Mouse (Mus musculus): ENCODE results near the gene Cpeb3. TPM values are rescaled to one million over a fixed set of nuclear protein-coding genes. Genes with fewer than 3 reads are reported as not detected.

Cpeb3 gene
- polyA plus RNA-seq, 1 experiment from 2014 or later: 9.8 TPM

DNA sequence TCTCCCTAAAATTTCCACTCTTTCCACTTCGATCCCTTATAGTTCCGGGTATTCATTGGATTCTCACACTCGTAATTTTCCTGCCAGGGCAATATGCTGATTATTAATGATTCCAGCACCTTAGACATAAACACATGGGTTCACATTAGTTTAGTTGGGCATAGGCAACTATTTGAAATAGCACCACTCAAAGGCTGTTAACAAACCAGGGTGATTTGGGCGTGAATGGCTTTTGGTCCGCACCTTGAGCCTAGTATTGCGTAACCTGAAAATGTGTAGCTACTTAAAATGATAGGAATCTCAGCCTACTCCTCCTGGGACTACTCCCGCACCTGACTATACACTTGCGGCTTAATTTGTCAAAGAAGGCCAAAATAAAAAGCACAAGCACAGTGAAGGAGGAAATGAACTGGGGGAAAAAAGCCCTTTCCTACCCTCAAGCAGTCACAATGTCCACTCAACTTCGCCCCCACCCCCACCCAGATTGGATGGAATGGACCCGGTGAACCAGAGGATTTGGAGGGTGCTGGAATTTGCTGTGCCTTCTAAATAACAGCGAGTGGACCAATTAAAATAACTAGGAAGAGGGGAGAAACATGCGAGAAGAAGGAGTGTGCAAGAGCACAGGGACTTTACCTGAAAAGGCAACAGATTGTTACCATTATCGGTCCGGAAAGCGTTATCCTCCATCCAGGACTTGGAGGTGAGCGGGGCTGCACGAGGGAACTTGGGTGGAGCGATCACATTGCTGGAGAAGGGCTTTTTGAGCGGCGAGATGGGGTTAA is 34.9 kb downstream of the Cpeb3 start:
- no peaks in the 10 kb centered on the region for H3K27me3 ChIP-seq (replicated peaks; ENCODE audit: control insufficient read depth, insufficient read depth, low read length)
- H3K4me3 ChIP-seq (replicated peaks; ENCODE audit: low read length): peak overlapping the region; percentile 77
- peaks cover 2% of the 10 kb centered on the region; the same call in 1 of the 2 replicates for H3K36me3 ChIP-seq (ENCODE audit: control insufficient read depth, insufficient read depth)
- H3K4me1 ChIP-seq (replicated peaks; ENCODE audit: control insufficient read depth, insufficient read depth, low read length): peaks cover 34% of the 10 kb centered on the region
- H3K9ac ChIP-seq (replicated peaks; ENCODE audit: low read depth, low read length): peak overlapping the region; percentile 81
- 26% methylated on average over 20 of the region's 20 CpGs for WGBS
- H3K4me2 ChIP-seq (ENCODE audit: low read length): peak overlapping the region; percentile 94
- H3K9me3 ChIP-seq (ENCODE audit: control insufficient read depth, low read length): no peaks in the 10 kb centered on the region
- ATAC-seq: no peak
- H3K27ac ChIP-seq (ENCODE audit: low read length): peak overlapping the region; percentile 93

DNA sequence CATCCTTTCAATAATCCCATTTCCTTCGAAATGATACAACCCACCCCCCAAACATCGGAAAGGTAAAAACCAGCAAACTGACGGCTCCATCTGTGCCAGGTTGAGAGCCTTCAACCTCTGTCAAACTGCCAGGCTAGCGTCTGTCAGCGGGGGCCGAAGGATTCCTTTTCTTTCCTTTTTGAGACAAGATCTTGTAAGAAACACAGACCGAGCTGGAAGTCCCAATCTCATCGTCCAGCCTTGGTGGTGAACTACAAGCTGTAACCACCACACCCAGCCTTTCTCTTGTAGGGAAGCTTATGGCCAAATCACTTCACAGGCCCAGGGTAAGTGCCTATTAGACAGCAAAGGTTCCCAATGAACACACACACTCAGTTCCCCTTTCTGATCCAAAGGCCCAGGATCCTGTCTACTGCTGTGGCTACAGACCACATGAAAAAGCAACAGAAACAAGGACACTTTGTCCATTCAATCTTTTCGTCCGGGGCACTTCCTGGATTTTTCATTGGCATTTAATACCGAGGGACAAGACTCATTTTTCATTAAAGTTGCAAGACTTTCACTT is 35.8 kb downstream of the Cpeb3 start:
- Histone ChIP-seq H3K4me3 (replicated peaks; ENCODE audit: low read length) (peak overlapping the region; percentile 77), H3K27ac (ENCODE audit: low read length) (no peak overlapping the region), H3K9ac (replicated peaks; ENCODE audit: low read depth, low read length) (0 out of 2 replicates have a peak overlapping the region, but pooled peaks have one; percentile 15), H3K4me1 (replicated peaks; ENCODE audit: control insufficient read depth, insufficient read depth, low read length) (peaks cover 30% of the 10 kb centered on the region), H3K36me3 (ENCODE audit: control insufficient read depth, insufficient read depth) (peaks cover 2% of the 10 kb centered on the region; the same call in 1 of the 2 replicates), H3K9me3 (ENCODE audit: control insufficient read depth, low read length) (no peaks in the 10 kb centered on the region), H3K27me3 (replicated peaks; ENCODE audit: control insufficient read depth, insufficient read depth, low read length) (no peaks in the 10 kb centered on the region), H3K4me2 (ENCODE audit: low read length) (peak overlapping the region; percentile 94)
- ATAC-seq: no peak
- WGBS: 71% methylated on average over 11 of the region's 11 CpGs

DNA sequence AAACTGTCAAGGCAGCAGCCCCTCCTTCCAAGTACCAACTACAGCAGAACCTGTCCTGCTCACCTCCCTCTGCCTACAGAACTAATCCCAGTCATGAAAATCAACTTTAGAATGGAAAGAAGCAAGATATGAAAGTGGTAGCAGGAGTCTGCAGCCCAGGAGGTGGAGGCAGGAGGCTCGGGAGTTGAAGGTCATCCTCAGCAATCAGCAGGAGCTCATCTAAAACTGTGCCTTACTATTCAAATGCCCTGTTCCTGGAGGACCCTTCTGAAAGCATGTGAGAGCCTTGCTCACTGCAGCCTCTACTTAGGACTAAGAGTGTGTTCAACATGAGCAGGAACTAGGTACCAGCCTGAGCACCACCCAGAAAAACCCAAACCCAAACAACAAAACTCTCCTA is 36.3 kb downstream of the Cpeb3 start:
- no peak overlapping the region for H3K9ac ChIP-seq (replicated peaks; ENCODE audit: low read depth, low read length)
- peaks cover 2% of the 10 kb centered on the region; the same call in 1 of the 2 replicates for H3K36me3 ChIP-seq (ENCODE audit: control insufficient read depth, insufficient read depth)
- H3K4me3 ChIP-seq (replicated peaks; ENCODE audit: low read length): peak overlapping the region; percentile 77
- no peak overlapping the region for H3K27ac ChIP-seq (ENCODE audit: low read length)
- no peak for ATAC-seq
- no peaks in the 10 kb centered on the region for H3K27me3 ChIP-seq (replicated peaks; ENCODE audit: control insufficient read depth, insufficient read depth, low read length)
- H3K4me1 ChIP-seq (replicated peaks; ENCODE audit: control insufficient read depth, insufficient read depth, low read length): peaks cover 30% of the 10 kb centered on the region
- H3K9me3 ChIP-seq (ENCODE audit: control insufficient read depth, low read length): no peaks in the 10 kb centered on the region
- WGBS: 45% methylated on average over 1 of the region's 1 CpGs
- H3K4me2 ChIP-seq (ENCODE audit: low read length): peak overlapping the region; percentile 94

DNA sequence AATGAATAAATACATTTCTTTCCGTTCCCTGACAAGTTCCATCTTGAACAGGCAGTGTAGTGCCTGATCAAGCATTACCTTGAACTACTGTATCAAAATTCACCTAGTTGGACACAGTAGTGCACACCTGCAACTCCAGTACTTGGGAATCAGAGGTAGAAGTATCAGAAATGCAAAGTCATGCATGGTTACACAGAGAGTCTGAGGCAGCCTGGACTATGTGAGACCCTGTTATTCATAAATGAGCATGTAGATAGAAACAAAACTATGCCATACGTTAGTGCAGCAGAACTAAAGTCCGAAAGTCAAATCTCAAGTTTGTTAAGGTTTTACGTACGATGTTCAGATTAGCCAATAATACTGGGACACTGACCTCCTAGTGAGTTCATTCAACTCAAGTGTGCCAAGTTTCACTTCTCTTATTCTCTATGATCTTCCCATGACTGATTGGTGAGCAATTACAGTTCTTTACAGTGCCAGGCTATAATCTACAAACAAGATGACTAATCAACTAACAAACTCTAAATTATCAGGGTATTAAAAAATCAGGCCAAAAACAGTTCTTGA is 51.5 kb downstream of the Cpeb3 start:
- Histone ChIP-seq H3K4me1 (replicated peaks; ENCODE audit: control insufficient read depth, insufficient read depth, low read length) (no peaks in the 10 kb centered on the region), H3K9ac (replicated peaks; ENCODE audit: low read depth, low read length) (no peak overlapping the region), H3K4me3 (replicated peaks; ENCODE audit: low read length) (no peak overlapping the region), H3K27me3 (replicated peaks; ENCODE audit: control insufficient read depth, insufficient read depth, low read length) (no peaks in the 10 kb centered on the region), H3K9me3 (ENCODE audit: control insufficient read depth, low read length) (no peaks in the 10 kb centered on the region), H3K27ac (ENCODE audit: low read length) (no peak overlapping the region), H3K4me2 (ENCODE audit: low read length) (no peak overlapping the region), H3K36me3 (ENCODE audit: control insufficient read depth, insufficient read depth) (no peaks in the 10 kb centered on the region)
- 85% methylated on average over 5 of the region's 5 CpGs for WGBS
- ATAC-seq: no peak

DNA sequence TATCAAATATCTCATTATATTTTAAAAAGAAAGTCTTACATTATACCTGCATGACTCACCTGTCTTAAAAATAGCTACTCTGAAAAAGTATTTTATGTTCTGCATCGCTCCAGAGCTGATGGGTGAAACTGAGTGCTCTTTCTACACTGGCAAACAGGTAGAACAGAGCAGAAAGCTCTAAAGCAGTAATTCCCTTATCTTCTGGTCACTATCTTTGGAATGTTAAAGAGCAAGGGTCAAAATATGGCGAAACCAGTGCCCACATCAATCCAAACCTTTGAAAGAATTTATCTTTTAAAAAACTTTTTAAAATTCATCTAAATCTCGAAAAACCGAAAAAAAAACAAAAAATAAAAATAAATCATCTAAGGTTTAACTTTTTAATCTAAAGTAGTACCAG is 52.4 kb downstream of the Cpeb3 start:
- WGBS: 89% methylated on average over 4 of the region's 4 CpGs
- H3K36me3 ChIP-seq (ENCODE audit: control insufficient read depth, insufficient read depth): no peaks in the 10 kb centered on the region
- no peak for ATAC-seq
- H3K9ac ChIP-seq (replicated peaks; ENCODE audit: low read depth, low read length): no peak overlapping the region
- H3K4me3 ChIP-seq (replicated peaks; ENCODE audit: low read length): no peak overlapping the region
- H3K27me3 ChIP-seq (replicated peaks; ENCODE audit: control insufficient read depth, insufficient read depth, low read length): no peaks in the 10 kb centered on the region
- H3K27ac ChIP-seq (ENCODE audit: low read length): no peak overlapping the region
- no peaks in the 10 kb centered on the region for H3K9me3 ChIP-seq (ENCODE audit: control insufficient read depth, low read length)
- H3K4me1 ChIP-seq (replicated peaks; ENCODE audit: control insufficient read depth, insufficient read depth, low read length): no peaks in the 10 kb centered on the region
- no peak overlapping the region for H3K4me2 ChIP-seq (ENCODE audit: low read length)

DNA sequence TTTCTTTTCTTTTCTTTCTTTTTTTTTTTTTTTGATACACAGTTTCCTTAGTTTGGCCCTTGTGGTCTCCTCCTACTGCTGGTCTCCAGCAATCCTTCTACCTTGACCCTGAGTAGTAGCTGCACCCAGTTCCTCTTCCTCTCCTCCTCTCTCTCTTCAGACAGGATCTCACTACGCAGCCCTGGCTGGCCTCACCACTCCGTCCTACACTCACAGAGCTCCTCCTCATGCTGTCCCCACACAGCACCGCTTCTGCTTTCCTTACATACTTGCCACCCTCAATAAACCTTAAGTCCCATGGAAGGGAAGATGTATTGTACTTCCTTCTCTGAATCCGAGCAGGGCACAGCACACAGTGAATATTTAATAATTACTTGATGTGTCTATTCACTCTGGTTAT is 61.3 kb downstream of the Cpeb3 start:
- WGBS: 80% methylated on average over 4 of the region's 4 CpGs

DNA sequence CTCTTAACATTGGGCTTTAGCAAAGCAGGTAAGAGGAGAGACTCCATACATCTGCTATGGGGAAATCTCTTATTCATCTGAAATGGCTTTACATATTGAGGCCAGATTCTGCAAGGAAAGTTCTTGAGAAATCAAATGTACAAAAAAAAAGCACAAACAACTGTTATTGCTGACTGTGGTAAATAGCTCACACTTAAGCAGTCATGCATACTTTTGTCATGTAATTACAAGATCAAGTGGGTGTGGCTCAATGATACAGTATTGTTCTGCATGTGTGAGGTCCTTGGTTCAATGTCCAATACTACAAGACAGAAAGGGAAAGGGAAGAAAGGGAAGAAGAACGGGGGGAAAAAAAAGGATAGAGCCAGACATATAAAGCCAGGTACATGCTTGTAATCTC is 62.6 kb downstream of the Cpeb3 start:
- no peak overlapping the region for H3K4me3 ChIP-seq (replicated peaks; ENCODE audit: low read length)
- no peak overlapping the region for H3K27ac ChIP-seq (ENCODE audit: low read length)
- H3K9ac ChIP-seq (replicated peaks; ENCODE audit: low read depth, low read length): no peak overlapping the region
- no peaks in the 10 kb centered on the region for H3K27me3 ChIP-seq (replicated peaks; ENCODE audit: control insufficient read depth, insufficient read depth, low read length)
- H3K9me3 ChIP-seq (ENCODE audit: control insufficient read depth, low read length): no peaks in the 10 kb centered on the region
- no peak overlapping the region for H3K4me2 ChIP-seq (ENCODE audit: low read length)
- WGBS: 91% methylated on average over 1 of the region's 1 CpGs
- no peak for ATAC-seq
- H3K4me1 ChIP-seq (replicated peaks; ENCODE audit: control insufficient read depth, insufficient read depth, low read length): no peaks in the 10 kb centered on the region
- H3K36me3 ChIP-seq (ENCODE audit: control insufficient read depth, insufficient read depth): no peaks in the 10 kb centered on the region

More for the DNA sequence above, 61.3 kb downstream of the Cpeb3 start:
- Histone ChIP-seq H3K4me2 (ENCODE audit: low read length) (no peak overlapping the region), H3K36me3 (ENCODE audit: control insufficient read depth, insufficient read depth) (no peaks in the 10 kb centered on the region), H3K4me3 (replicated peaks; ENCODE audit: low read length) (no peak overlapping the region), H3K27ac (ENCODE audit: low read length) (no peak overlapping the region), H3K4me1 (replicated peaks; ENCODE audit: control insufficient read depth, insufficient read depth, low read length) (no peaks in the 10 kb centered on the region), H3K9ac (replicated peaks; ENCODE audit: low read depth, low read length) (no peak overlapping the region), H3K9me3 (ENCODE audit: control insufficient read depth, low read length) (no peaks in the 10 kb centered on the region), H3K27me3 (replicated peaks; ENCODE audit: control insufficient read depth, insufficient read depth, low read length) (no peaks in the 10 kb centered on the region)
- ATAC-seq: no peak

DNA sequence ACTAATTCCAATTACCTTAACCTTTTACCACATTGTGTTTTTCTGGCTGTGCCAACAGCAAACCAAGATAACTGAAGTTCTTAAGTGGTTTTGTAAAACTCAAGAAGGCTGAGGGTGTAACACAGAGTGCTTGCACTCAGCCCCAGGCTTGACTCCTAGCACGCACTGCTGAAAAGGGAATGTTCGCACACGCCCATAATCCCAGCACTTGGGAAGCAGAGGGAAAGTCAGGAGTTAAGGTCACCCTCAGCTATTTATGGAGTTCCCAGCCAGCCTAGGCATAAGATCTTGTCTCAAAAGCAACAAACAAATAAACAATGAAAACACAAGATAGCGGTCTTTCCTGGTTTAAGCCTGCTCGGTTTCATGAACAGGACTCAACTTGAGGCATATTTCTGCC is 63.0 kb downstream of the Cpeb3 start:
- no peak for ATAC-seq
- WGBS: 91% methylated on average over 5 of the region's 5 CpGs

DNA sequence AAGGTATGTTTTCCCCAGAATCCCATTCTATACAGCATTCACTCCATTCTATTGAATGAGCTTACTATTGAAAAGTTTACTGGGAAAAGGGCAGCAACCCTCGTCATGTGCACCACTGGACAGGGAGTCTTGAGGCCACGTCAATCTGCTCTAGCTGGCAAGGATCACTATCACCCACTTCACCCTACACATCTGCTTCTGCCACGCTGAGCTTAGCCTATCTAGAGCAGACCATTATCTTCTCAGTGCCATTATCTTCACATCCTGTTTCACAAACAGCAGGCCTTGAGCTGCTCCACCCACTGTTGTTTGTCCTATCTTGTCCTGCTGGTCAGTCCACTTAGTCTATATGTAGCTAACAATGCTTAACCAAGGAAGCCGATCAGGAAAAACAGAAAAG is 66.8 kb downstream of the Cpeb3 start:
- no peak for ATAC-seq
- Histone ChIP-seq H3K9ac (replicated peaks; ENCODE audit: low read depth, low read length) (no peak overlapping the region), H3K36me3 (ENCODE audit: control insufficient read depth, insufficient read depth) (no peaks in the 10 kb centered on the region), H3K4me1 (replicated peaks; ENCODE audit: control insufficient read depth, insufficient read depth, low read length) (no peaks in the 10 kb centered on the region), H3K4me3 (replicated peaks; ENCODE audit: low read length) (no peak overlapping the region), H3K27me3 (replicated peaks; ENCODE audit: control insufficient read depth, insufficient read depth, low read length) (no peaks in the 10 kb centered on the region), H3K27ac (ENCODE audit: low read length) (no peak overlapping the region), H3K9me3 (ENCODE audit: control insufficient read depth, low read length) (no peaks in the 10 kb centered on the region), H3K4me2 (ENCODE audit: low read length) (no peak overlapping the region)
- WGBS: 76% methylated on average over 4 of the region's 4 CpGs

More for the DNA sequence above, 63.0 kb downstream of the Cpeb3 start:
- Histone ChIP-seq H3K9ac (replicated peaks; ENCODE audit: low read depth, low read length) (no peak overlapping the region), H3K27me3 (replicated peaks; ENCODE audit: control insufficient read depth, insufficient read depth, low read length) (no peaks in the 10 kb centered on the region), H3K4me3 (replicated peaks; ENCODE audit: low read length) (no peak overlapping the region), H3K9me3 (ENCODE audit: control insufficient read depth, low read length) (no peaks in the 10 kb centered on the region), H3K4me1 (replicated peaks; ENCODE audit: control insufficient read depth, insufficient read depth, low read length) (no peaks in the 10 kb centered on the region), H3K27ac (ENCODE audit: low read length) (no peak overlapping the region), H3K36me3 (ENCODE audit: control insufficient read depth, insufficient read depth) (no peaks in the 10 kb centered on the region), H3K4me2 (ENCODE audit: low read length) (no peak overlapping the region)
